Mouse (Mus musculus): Measurements from ENCODE around the gene Fbxw10.

- TF ChIP-seq CTCF (IDR thresholded peaks at IDR 0.05; ENCODE audit: borderline replicate concordance, control insufficient read depth, extremely low read depth, insufficient read depth, low read length, poor library complexity) (no peak), POLR2A (IDR thresholded peaks at IDR 0.05; ENCODE audit: control insufficient read depth, extremely low read depth, insufficient read depth, low read length, poor library complexity) (no peak)
These were observed 31.4 kb upstream of the Fbxw10 start for GRCm38 (mm10) chr11:62815438-62815837.
